Mouse (Mus musculus) heart, postnatal 0 days (tissue): ENCODE data around the gene Dnajc14. TPM values are rescaled to one million over a fixed set of nuclear protein-coding genes. Genes with fewer than 3 reads are reported as not detected.

Experiments used
- ATAC-seq: fragments of 200-750 bp; cut with Nextera tagmentation; 2 replicates; pipeline ENCODE4 v1.8.0; 2017; ENCODE audit warnings: low read depth, moderate number of reproducible peaks, moderate library complexity; ENCODE audit not compliant: insufficient read depth
- DNase-seq: peaks from one replicate; pipeline ENCODE4 v3.0.0-alpha.2; 2016; ENCODE audit warnings: low spot score
- H3K27ac ChIP-seq: fragments of 300-500 bp; sonication (generic); 2 replicates; pipeline ENCODE4 v1.5.1; 2014; ENCODE audit warnings: low read depth, mild to moderate bottlenecking
- H3K27me3 ChIP-seq: fragments of 300-500 bp; sonication (generic); 2 replicates; pipeline ENCODE4 v1.6.1; 2014; ENCODE audit warnings: low read length, mixed read lengths; ENCODE audit not compliant: control insufficient read depth, insufficient read depth
- H3K36me3 ChIP-seq: fragments of 300-500 bp; sonication (generic); replicated peaks from 2 replicates; pipeline ENCODE4 v1.6.1; 2014; ENCODE audit warnings: low read length, mixed read lengths; ENCODE audit not compliant: control insufficient read depth, insufficient read depth
- H3K4me1 ChIP-seq: fragments of 300-500 bp; sonication (generic); 2 replicates; pipeline ENCODE4 v1.6.1; 2014; ENCODE audit warnings: antibody characterized with exemption; ENCODE audit not compliant: control insufficient read depth, insufficient read depth
- H3K4me2 ChIP-seq: fragments of 300-500 bp; sonication (generic); 2 replicates; pipeline ENCODE4 v1.6.1; 2014; ENCODE audit warnings: low read depth, mild to moderate bottlenecking, low read length, moderate library complexity
- H3K4me3 ChIP-seq: fragments of 300-500 bp; sonication (generic); 2 replicates; pipeline ENCODE4 v1.5.1; 2014; ENCODE audit warnings: low read depth, low read length
- H3K9ac ChIP-seq: fragments of 300-500 bp; sonication (generic); replicated peaks from 2 replicates; pipeline ENCODE4 v1.6.1; 2014; ENCODE audit warnings: low read depth, low read length, mixed read lengths
- H3K9me3 ChIP-seq: fragments of 300-500 bp; sonication (generic); replicated peaks from 2 replicates; pipeline ENCODE4 v1.6.1; 2016; ENCODE audit warnings: low read length; ENCODE audit not compliant: control insufficient read depth
- CTCF ChIP-seq: IDR thresholded peaks from 2 replicates; pipeline ENCODE4 v1.5.1; 2016; ENCODE audit warnings: antibody characterized with exemption, control low read depth, low read depth
- EP300 ChIP-seq: IDR thresholded peaks from 2 replicates; pipeline ENCODE4 v1.6.1; 2016; ENCODE audit warnings: antibody characterized with exemption, low read depth
- WGBS: fragments of 180-500 bp; shearing (Covaris S2); extraction: QIAGEN DNeasy Blood & Tissue Kit; methylation state at CpG from one replicate; pipeline ENCODE4 v1.1.7; 2014; 5-methylcytosine and 5-hydroxymethylcytosine counted together
- polyA plus RNA-seq: library from polyadenylated mRNA; unstranded; fragments of >200 nt; fragmentation: Nextera tagmentation; extraction: Ambion mirVana; gene quantifications from 2 replicates; pipeline ENCODE4 v1.2.1, GENCODE M21; 2015
- total RNA-seq: library from RNA; depleted of rRNA; stranded (reverse); fragments of >200 nt; gene quantifications from 2 replicates; pipeline ENCODE4 v1.2.3, GENCODE M21; 2014; ENCODE audit warnings: low replicate concordance

The Dnajc14 gene
- total and polyA plus RNA-seq, 2 experiments from 2014 or later: 29.7 to 29.8 TPM

GRCm38 (mm10) chr10:128805092-128806000 lies 1.5 kb downstream of the Dnajc14 start:
- peak overlapping the region; percentile 79 for H3K9ac ChIP-seq
- peak overlapping the region; percentile 80 for H3K4me2 ChIP-seq
- H3K4me1 ChIP-seq: peaks cover 39% of the 10 kb centered on the region
- WGBS: 1% methylated on average over 57 of the region's 70 CpGs
- H3K27ac ChIP-seq: peak overlapping the region; percentile 98
- H3K36me3 ChIP-seq: peaks cover 21% of the 10 kb centered on the region
- no peaks in the 10 kb centered on the region for H3K9me3 ChIP-seq
- ATAC-seq (peak; percentile 94), DNase-seq (peak; percentile 97)
- H3K4me3 ChIP-seq: peak overlapping the region; percentile 73
- TF ChIP-seq EP300 (peak; percentile 68), CTCF (peak; percentile 35)
- no peaks in the 10 kb centered on the region for H3K27me3 ChIP-seq

GRCm38 (mm10) chr10:128806086-128806485 lies 2.2 kb downstream of the Dnajc14 start:
- peak overlapping the region; percentile 23; the same call in 1 of the 2 replicates for H3K27ac ChIP-seq
- TF ChIP-seq EP300: no peak
- TF ChIP-seq CTCF: no peak
- H3K4me1 ChIP-seq: peaks cover 39% of the 10 kb centered on the region
- no peaks in the 10 kb centered on the region for H3K27me3 ChIP-seq
- peak overlapping the region; percentile 80 for H3K4me2 ChIP-seq
- ATAC-seq: no peak
- peaks cover 15% of the 10 kb centered on the region for H3K36me3 ChIP-seq
- WGBS: 42% methylated on average over 6 of the region's 6 CpGs
- peak overlapping the region; percentile 73 for H3K4me3 ChIP-seq
- no peaks in the 10 kb centered on the region for H3K9me3 ChIP-seq
- H3K9ac ChIP-seq: peak overlapping the region; percentile 66; the same call in 1 of the 2 replicates
- no peak for DNase-seq

GRCm38 (mm10) chr10:128807018-128807417 lies 3.2 kb downstream of the Dnajc14 start:
- Histone ChIP-seq H3K4me2 (peak overlapping the region; percentile 80), H3K9ac (peak overlapping the region; percentile 66; the same call in 1 of the 2 replicates), H3K4me1 (peaks cover 39% of the 10 kb centered on the region), H3K27me3 (no peaks in the 10 kb centered on the region), H3K27ac (no peak overlapping the region), H3K4me3 (peak overlapping the region; percentile 73), H3K9me3 (no peaks in the 10 kb centered on the region), H3K36me3 (peaks cover 11% of the 10 kb centered on the region)
- no peak for TF ChIP-seq EP300
- no peak for TF ChIP-seq CTCF
- ATAC-seq (no peak), DNase-seq (no peak)
- WGBS: 78% methylated on average over 8 of the region's 8 CpGs

- ATAC-seq (no peak), DNase-seq (no peak)
- Histone ChIP-seq H3K27ac (no peak within 1 kb of the TSS), H3K4me2 (no peak within 1 kb of the TSS), H3K27me3 (no peaks in the 10 kb centered on the region), H3K4me1 (no peaks in the 10 kb centered on the region), H3K4me3 (no peak within 1 kb of the TSS), H3K36me3 (peaks cover 56% of the 10 kb centered on the region), H3K9ac (no peak within 1 kb of the TSS), H3K9me3 (no peaks in the 10 kb centered on the region)
- TF ChIP-seq EP300: no peak
- TF ChIP-seq CTCF: no peak
- 87% methylated on average over 13 of the region's 13 CpGs for WGBS
Observed at GRCm38 (mm10) chr10:128817033-128817432, 13.2 kb downstream of the Dnajc14 start, which contains the start of gene Sarnp. TSS of gene Sarnp (plus strand) at chr10:128817333.

- Histone ChIP-seq H3K4me3 (no peak overlapping the region), H3K9me3 (no peaks in the 10 kb centered on the region), H3K4me1 (peaks cover 10% of the 10 kb centered on the region), H3K27ac (no peak overlapping the region), H3K9ac (no peak overlapping the region), H3K4me2 (no peak overlapping the region), H3K27me3 (no peaks in the 10 kb centered on the region), H3K36me3 (peaks cover 44% of the 10 kb centered on the region)
- ATAC-seq (no peak), DNase-seq (no peak)
- WGBS: 84% methylated on average over 4 of the region's 4 CpGs
- TF ChIP-seq CTCF (no peak), EP300 (no peak)
Observed at GRCm38 (mm10) chr10:128820217-128820616, 16.4 kb downstream of the Dnajc14 start.
